Mouse (Mus musculus) ZHBTc4 (cell line): ENCODE measurements around the gene Ranbp3l.

Source experiments
- DNase-seq: peaks from one replicate; pipeline ENCODE4 v3.0.0-alpha.2; 2011; ENCODE audit warnings: low read depth, low spot score

The Ranbp3l gene

GRCm38 (mm10) chr15:8967573-8968228 is at the start of gene Ranbp3l:
TSS of gene Ranbp3l (plus strand) at chr15:8967949.
- peak; percentile 51 for DNase-seq

GRCm38 (mm10) chr15:8930061-8930460 is 37.7 kb upstream of the Ranbp3l start:
- DNase-seq: no peak

GRCm38 (mm10) chr15:8936911-8937310 is 30.8 kb upstream of the Ranbp3l start:
- no peak for DNase-seq

- DNase-seq: no peak
Measured at GRCm38 (mm10) chr15:8940861-8941260, 26.9 kb upstream of the Ranbp3l start.

- no peak for DNase-seq
Measured at GRCm38 (mm10) chr15:8950856-8951255, 16.9 kb upstream of the Ranbp3l start.

GRCm38 (mm10) chr15:8963323-8963722 is 4.4 kb upstream of the Ranbp3l start:
- DNase-seq: peak; percentile 75

GRCm38 (mm10) chr15:8968229-8968595 is 463 bp downstream of the Ranbp3l start:
- peak; percentile 5 for DNase-seq

- no peak for DNase-seq
Measured at GRCm38 (mm10) chr15:8969061-8969635, 1.4 kb downstream of the Ranbp3l start.

GRCm38 (mm10) chr15:8991211-8991610 is 23.5 kb downstream of the Ranbp3l start:
- DNase-seq: no peak

- no peak for DNase-seq
Measured at GRCm38 (mm10) chr15:8991859-8992838, 24.4 kb downstream of the Ranbp3l start.

GRCm38 (mm10) chr15:8994608-8995277 is 27.0 kb downstream of the Ranbp3l start:
- peak; percentile 18 for DNase-seq

GRCm38 (mm10) chr15:8995490-8995889 is 27.7 kb downstream of the Ranbp3l start:
- no peak for DNase-seq

GRCm38 (mm10) chr15:9002762-9003161 is 35.0 kb downstream of the Ranbp3l start:
- no peak for DNase-seq

- DNase-seq: no peak
Measured at GRCm38 (mm10) chr15:9009196-9009595, 41.4 kb downstream of the Ranbp3l start.

GRCm38 (mm10) chr15:9014541-9014940 is 46.8 kb downstream of the Ranbp3l start:
- DNase-seq: peak; percentile 52

GRCm38 (mm10) chr15:9015496-9015895 is 47.7 kb downstream of the Ranbp3l start:
- DNase-seq: peak; percentile 19

GRCm38 (mm10) chr15:9055704-9056103 is 88.0 kb downstream of the Ranbp3l start:
- DNase-seq: peak; percentile 38

GRCm38 (mm10) chr15:9059856-9060255 is 92.1 kb downstream of the Ranbp3l start:
- no peak for DNase-seq

GRCm38 (mm10) chr15:9061150-9061882 is 93.6 kb downstream of the Ranbp3l start:
- no peak for DNase-seq

- DNase-seq: no peak
Measured at GRCm38 (mm10) chr15:9068881-9069280, 101.1 kb downstream of the Ranbp3l start.

- no peak for DNase-seq
Measured at GRCm38 (mm10) chr15:9070353-9070752, 102.6 kb downstream of the Ranbp3l start.
